Mouse (Mus musculus) layer of hippocampus, postnatal 14 days (tissue): ENCODE results near the gene Tsga13. TPM values are rescaled to one million over a fixed set of nuclear protein-coding genes. Genes with fewer than 3 reads are reported as not detected.

ENCODE experiments used
- DNase-seq, 2 experiments: peaks; one replicate each; pipeline ENCODE4 v3.0.0; 2021 to 2022; ENCODE audit warnings: low spot score in 2 of 2, mixed read lengths in 1 of 2
- long read RNA-seq, 2 experiments: library from polyadenylated mRNA; stranded (forward); transcript quantifications; one replicate each; pipeline ENCODE4 v2.0.0; 2021
- total RNA-seq, 2 experiments: library from RNA; stranded (reverse); gene quantifications; 2 replicates each; pipeline ENCODE4 v1.2.3; 2021

The Tsga13 gene
- under 1 TPM in 1 of 2 experiments, not detected in 1; 0.58 TPM for total RNA-seq
- long read RNA-seq, experiment 1: 0 reads
- long read RNA-seq, experiment 2: 0 reads

DNA sequence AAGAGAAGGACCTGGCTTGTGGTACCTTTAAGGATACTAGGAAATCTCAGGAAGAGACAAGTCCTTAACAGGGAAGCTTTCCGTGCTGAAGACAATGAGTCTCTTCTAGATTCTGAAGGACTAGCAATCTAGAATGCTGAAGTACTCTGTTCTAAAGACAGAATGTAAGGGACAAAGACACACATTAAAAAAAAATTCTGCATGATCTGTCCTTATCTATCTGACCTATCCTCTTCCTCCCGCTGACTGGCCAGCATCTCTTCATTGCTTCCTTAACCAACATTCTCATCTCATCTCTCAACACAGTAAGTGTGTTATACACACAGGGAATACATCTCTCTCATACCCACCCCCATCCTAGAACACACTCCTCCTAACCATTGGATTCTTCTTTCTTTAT, at the start of gene Tsga13:
Gene Tsga13 (minus strand): TSS at position 101 of the 400 bp plus-strand sequence.
- no peak for DNase-seq

DNA sequence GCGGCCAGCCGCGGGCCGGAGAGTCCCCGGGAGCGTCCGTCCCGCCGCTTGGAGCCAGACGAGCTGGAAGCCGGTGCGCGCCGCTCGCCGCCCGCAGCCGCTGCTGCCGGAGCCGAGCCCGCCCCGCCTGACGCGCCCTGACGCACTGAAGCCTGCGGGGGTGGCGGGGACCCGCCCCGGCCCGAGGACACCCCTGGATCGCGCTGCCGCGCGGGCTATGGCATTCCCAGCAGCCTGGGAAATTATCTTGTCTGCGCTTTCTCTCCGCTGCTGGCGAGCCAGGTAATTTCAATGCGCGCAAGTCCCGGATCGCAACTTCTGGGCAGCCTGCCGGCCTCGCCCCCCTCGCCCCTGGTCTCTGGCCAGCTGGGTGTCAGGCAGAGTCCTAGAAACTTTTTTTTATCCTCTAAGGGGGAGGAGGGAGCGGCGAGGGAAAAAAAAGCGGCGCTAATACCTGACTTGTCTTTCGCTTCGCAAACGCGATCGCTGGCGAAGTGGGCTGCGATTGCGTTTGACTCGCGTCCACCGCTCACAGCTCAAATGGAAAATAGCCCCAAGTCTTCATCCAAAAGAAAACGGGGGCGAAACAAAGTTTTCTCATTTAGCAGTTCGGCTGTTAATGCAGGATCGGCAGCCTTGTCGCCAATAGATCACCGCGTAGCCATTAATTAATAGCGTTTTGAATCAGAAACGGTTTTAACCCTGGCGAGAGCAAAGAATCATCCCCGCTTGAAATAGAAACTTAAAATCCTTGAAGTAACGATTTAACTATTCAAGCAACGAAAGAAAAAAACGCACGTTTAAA, 43.6 kb upstream of the Tsga13 start, which contains the start of gene Klf14:
Gene Klf14 (minus strand): TSS at position 343 of the 805 bp plus-strand sequence.
- no peak for DNase-seq

DNA sequence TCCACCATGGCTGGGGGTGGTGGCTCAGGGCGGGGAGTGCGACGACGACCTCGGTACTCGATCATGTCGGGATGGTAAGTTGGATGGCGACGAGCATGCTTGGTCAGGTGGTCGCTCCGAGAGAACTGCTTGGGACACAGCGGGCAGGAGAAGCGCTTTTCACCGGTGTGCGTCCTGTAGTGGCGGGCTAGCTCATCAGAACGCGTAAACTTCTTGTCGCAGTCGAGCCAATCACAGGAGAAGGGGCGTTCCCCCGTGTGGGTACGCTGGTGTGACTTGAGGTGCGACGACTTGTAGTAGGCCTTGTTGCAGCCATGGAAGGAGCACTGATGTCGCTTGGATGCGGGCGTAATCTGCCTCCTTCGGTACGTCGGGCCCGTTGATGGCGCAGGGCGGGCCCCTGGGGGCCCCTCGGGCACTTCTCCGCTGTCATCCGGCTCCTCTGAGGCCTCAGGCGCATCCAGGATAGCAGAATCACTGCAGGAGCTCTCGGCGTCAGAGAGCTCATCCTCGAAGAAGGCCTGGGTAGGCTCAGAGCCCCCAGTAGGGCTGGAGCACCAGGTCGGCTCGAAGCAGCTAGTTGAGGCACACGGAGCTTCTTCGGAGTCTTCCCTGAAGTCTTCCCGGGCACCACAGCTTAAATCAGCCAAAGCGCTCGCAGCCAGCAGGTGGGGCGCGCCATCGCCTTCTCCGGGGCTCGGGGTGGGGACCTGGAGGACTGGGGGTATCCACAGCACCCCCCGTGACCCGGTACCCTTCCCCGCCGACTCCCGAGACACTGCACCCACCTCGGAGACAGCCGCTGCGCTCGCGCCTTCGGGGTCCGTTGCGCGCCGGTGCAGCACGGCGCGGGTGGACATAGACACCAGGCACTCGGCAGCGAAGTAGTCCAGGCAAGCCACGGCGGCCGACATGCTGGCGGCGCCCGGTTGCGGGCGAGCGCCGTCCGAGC, 42.7 kb upstream of the Tsga13 start:
- peak; percentile 14 to 26 for DNase-seq

DNA sequence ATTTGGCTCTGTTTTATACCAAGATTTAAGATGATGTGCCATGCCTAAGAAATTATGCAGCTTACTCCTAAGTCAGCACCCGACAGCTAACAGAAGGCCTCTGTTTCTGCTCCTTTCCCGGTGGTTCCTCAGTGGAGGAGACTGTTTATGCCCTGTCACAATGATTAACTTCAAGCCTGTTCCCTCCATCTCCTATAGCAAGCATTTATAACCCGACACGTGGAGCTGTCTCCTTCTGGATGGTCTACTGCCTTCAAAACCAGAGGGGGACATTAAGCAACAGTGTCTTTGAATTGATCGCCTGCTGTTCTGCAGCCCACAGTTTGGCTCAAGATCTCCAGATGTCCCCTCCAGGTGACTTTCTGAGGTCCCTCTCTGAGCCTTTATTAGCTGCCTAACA, 23.9 kb upstream of the Tsga13 start:
- DNase-seq: no peak

DNA sequence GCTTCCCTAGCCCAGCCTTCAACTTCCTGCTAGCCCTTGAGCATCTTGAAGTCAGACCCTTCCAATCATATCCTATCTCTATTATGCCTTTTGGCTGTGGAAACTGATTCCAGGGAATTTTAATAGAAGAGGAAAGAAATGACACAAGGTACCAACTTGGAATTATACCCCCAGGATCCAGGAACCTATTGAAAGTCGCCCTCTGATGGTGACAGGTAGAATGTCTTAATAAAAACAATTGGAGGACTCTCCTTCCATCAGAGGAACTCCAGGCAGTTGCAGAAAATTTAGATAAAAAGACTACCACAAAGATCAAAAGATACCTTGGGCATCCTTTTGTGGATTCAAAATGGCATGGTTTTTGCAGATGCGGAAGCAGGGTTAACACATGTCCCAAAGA, 7.4 kb upstream of the Tsga13 start:
- peak in 1 of 2 experiments; percentile 5 for DNase-seq

DNA sequence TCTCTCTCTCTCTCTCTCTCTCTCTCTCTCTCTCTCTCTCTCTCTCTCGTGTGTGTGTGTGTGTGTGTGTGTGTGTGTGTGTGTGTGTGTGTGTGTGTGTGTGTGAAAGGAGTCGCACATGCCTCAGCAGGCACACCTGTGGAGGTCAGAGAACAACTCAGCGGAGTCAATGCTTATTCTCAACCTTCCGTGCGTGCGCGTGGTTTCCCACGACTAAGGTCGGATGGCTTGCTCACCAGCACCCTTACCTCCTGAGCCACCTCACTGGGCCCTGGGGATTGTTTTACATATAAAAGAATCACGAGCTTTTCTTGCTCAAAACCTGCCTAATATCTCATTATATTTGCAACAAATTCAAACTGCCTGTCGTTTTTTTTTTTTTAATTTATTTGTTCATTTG, 6.5 kb upstream of the Tsga13 start:
- no peak for DNase-seq

DNA sequence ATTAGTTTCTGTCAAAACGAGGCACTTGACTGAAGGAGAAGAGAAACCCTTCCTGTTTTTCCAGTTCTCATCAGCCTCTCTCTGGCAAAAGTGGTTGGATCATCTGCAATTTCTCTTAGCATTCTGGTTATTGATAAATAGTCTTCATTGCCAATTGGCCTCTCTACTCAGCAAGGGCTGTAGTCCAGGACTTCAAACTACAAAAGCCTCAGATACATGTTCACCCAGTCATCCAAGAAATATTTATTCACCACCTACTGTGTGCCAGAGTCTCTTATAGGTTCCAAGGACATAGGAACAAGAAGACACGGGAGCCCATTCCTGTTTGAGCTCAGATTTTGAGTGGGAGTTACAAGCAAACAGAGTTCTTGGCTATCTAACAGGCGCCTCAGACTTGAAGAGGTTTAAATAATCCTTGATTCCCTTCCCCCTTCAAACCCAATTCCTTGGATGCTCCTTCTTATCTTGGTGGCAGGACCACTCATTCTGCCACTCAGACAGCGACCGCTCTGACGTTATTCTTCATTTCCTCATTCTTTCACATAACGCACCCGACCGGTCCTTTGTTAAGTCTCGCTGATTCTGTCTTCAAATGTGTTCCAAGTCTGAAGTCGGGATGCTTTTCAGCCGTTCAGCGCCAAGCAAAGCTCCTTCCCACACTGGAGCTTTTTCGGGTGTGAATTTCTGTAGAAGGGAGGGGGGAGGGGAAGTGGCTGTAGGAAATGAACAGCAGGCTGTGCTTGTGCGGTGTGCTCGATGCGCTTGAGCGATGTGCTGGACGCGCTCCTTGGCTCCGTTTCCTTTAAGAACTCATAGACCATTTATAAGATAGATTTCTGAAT, 5.7 kb upstream of the Tsga13 start:
- DNase-seq: peak; percentile 35 to 52

DNA sequence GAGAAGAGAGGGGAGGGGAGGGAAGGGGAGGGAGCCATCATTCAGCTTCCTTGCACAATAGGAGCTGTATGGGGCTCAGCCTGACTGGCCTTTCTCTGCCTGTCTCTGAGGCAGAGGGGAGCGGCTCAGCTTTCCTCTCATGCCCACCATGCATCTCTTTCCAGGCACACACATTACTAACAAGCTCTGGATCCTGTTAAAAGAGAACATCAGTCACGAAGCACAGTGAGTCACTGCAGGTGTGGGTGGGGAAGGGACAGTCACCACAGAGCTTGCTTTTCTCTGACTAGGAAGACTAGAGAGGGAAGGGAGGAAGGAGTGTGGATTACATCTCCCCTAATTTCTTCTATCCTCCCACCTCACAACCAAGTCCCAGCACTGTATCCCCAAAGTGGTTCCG, 7.4 kb downstream of the Tsga13 start:
- peak in 1 of 2 experiments; percentile 12 for DNase-seq

DNA sequence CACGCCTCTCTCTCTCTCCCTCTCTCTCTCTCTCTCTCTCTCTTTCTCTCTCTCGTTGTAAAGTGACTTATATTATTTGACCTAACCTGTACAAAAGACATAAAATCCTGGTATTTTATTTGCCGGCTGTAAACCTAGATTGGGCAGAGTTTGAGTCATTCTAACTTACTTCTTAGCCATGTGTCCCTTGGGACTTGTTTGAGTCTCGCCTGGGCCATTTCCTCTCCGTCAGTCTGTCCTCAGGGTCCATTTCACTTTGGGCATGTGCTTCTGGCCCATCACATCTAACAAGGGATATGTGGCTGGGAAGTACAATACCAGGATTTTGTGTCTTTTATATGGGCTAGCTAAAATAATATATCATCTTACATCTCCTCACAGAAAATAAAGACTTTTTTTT, 10.5 kb downstream of the Tsga13 start:
- DNase-seq: no peak

DNA sequence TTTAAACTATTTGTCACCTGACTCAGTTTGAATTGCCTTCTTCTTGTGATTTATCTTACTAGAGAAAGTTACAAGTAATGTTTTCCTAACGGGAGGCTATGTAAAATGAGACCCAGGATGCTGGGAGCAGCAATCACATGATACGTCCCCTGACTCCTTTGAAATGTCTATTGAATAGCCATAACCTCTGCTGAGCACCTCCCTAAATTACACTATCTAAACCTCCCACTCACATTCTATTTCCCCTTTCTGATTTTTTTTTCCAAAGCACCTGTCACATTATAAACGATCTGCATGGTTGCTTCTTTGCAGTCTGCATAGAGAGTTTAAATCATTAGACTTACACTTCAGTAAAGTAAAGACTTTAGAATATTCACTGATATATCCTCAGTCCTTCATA, 11.3 kb downstream of the Tsga13 start:
- DNase-seq: no peak

DNA sequence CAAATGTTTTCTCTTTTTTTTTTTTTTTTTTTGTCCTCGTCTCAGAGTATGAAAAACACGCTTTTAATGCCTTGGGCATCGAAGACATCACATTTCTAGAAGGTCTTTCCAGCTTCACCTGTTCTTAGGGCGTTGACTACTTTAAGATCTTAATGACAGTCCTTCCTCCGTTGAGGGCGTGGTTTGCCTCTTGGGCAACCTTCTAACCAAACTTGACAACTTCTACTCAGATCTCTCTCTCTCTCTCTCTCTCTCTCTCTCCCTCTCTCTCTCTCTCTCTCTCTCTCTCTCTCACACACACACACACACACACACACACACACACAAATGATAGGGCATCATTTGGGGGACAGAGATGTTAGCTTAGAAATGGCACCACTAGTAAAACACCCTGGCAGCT, 17.9 kb downstream of the Tsga13 start:
- DNase-seq: no peak

DNA sequence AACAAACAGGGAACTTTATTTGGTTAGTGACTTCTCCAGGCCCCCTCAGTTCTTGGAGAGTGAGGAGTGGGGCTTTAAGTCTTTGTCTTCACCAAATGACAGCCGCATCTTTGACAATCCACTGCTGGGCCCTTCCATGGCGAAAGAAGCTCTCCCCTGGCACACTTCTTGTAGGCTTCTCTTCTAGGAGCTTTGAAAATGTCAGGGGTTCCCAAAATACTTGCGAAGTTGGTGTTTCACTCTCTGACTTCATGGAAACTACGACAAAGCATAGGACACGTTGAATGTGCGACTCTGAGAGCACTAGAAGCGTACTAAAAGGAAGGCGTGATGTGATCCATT, 18.4 kb downstream of the Tsga13 start:
- DNase-seq: no peak

DNA sequence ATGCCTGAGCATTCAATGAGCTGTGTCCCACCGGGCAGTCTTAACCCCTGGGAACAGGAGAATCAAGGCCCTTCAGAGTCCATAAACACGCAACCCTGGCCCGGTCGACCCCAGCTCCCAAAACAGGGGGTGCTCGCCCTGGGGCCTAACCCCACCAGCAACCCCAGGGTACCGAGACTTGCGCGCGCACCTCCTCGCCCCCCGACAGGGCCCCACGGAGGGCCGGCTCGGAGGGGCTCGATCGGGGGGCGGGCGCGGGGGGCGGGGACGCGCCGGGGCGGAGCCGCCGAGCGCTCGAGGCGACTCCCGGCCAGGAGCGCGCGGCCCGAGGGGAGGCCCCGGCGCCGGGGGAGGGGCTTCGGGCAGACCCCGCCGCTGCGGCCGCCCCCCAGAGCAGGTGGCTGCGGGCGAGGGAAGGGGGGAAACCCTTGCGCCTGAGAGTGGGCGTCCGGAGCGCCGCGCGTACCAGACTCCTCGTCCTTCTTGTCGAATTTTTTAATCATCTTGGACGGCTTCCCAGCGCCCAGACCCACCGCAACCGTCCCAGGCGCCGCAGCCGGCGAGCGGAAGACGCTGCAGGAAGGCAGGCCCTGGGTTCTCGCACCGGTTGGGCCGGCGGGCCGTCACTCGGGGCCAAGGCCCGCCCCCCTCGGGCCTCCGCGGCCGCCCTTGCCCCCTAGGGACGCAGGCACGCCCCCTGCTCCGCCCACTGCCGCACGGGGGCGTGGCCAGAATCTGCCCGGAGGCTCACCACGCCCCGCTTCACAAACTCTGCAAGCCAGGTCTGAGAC, 19.0 kb downstream of the Tsga13 start, which contains the start of gene Copg2:
Gene Copg2 (minus strand): TSS at position 600 of the 791 bp plus-strand sequence.
- peak; percentile 94 to 95 for DNase-seq

DNA sequence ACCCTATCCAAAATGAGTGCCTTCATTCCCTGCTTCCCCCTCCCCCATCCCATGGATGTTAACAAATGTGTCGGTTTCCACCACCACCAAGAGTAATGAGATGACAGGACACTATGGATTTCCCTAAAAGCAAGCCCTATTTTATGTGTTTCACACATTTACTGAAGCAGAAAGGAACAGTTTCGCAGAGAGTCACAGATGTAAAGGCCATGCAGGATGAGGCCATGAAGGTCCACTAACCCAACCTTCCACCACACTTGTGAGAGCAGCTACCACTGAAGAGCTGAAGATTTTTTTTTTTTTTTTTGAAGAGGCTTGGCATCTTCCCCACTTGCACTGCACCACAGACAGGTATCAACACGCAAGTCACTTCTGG, 19.6 kb downstream of the Tsga13 start:
- DNase-seq: peak in 1 of 2 experiments; percentile 5

DNA sequence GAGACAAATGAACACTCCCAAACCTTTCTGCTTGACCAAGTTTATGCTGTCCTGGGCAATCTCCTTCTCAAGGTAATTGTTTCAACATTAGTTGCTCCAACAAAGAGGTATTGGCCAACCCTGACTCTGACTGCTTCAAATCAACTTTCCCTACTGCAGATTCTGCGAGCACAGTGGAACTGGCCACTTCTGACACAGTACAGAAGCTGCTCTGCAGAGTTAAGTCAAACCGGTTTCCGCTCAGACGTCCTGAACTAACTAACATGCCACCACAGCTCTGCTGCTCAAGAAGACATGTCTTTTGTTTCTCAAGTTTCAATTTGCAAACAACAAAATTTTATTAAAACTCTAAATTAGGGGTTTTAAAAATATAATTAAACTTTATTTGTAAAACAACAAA, 22.3 kb downstream of the Tsga13 start:
- no peak for DNase-seq

DNA sequence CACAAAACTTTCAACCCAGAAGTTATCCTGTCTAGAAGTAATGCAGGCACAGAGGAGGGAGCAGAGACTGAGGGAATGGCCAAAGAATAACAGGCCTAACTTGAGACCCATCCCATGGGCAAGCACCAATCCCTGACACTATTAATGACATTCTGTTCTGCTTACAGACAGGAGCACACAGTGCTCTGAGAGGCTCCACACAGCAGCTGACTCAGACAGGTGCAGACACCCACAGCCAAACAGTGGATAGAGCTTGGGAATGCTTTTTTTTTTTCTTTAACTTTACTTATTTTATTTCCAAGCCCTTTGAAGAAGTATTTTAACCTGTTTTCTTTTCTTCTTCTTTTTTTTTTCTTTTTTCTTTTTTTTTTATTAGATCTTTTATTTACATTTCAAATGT, 23.6 kb downstream of the Tsga13 start:
- no peak for DNase-seq

DNA sequence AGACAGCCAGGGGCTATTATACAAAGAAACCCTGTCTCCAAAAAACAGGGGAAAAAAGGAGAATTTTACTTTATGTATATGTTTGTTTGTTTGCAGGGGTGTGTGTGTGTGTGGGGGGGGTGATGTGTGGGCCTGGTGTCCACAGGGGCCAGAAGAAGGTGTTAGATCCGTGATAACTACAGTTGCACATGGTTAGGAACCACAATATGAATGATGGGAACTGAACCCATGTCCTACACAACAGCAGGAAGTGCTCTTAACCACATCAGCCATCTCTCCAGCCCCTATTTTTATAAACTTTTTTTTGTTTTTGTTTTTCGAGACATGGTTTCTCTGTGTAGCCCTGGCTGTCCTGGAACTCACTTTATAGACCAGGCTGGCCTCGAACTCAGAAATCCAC, 30.5 kb downstream of the Tsga13 start:
- DNase-seq: no peak

DNA sequence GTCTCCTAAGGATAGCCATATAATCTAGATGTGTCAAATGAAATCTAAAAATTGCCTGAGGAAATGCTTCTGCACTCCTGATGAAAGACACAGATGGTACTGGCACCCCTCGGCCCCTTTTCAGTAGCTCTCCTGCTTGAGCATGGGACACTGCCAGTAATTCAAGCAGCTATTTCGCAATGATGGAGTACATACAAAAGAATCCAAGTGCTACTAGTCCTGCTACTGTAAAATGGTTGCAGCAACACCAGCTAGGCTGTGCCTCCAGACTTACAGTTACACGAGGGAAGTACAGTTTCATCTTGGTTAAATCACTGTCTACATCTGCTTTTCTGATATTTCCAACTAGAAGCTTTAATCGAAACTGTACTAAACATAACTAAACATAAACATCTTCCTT, 31.9 kb downstream of the Tsga13 start:
- peak in 1 of 2 experiments; percentile 10 for DNase-seq

DNA sequence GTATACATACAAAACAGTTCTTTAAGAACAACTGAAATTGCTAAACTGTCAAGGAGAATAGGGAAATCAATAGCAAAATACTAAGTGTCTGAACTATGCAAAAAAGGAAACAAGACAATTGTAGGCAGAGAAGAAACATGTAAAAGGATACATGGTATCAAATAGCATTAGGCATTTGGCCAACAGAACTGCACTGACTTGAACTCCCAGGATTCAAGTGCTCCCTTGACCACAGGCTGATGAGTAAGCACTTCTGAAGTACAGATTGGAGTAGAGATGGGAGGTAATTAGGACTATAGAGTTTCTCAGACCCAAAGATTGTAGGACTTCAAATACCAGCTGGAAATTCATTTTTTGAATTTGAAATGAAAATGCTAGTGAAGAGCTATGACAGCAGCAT, 38.7 kb downstream of the Tsga13 start:
- no peak for DNase-seq

DNA sequence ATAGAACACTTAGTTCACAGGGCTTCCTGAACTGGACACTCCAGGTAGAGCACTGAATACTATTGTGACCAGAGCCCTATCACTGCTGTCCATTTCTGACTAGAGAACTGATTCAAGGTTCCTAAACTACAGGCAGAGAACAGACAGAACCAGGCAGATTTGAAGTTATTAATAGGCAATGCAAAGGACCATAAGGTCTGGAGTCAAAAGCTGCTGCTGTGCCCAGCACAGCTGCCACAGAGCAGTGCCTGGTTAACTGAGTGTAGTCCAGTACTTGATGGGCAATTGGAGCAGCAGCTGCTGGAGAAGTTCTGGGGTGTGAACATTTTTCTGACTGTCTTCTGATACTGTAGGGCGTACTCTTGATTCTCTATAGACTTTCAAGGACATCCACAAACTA, 48.9 kb downstream of the Tsga13 start:
- no peak for DNase-seq
